Mouse (Mus musculus) heart, adult 2 months (tissue): Measurements from ENCODE around the gene Ahcyl2.

ENCODE experiments used
- CTCF ChIP-seq: fragments of 200-600 bp; IDR thresholded peaks from 2 replicates; pipeline ENCODE4 v1.8.1; 2022; ENCODE audit warnings: antibody characterized with exemption, mild to moderate bottlenecking, moderate library complexity
- POLR2A ChIP-seq: fragments of 200-500 bp; IDR thresholded peaks from 2 replicates; pipeline ENCODE4 v1.6.1; 2011; ENCODE audit warnings: mild to moderate bottlenecking, low read depth, low read length, control low read depth; ENCODE audit not compliant: insufficient read depth

- TF ChIP-seq CTCF (no peak), POLR2A (no peak)
These were observed 35.2 kb downstream of the Ahcyl2 start for GRCm38 (mm10) chr6:29802979-29803378.
